In genomic region chr7:16364901-16365500, GRCm38 (mm10) we compare ENCODE assay signal across 8 mouse cellular contexts. TPM values are rescaled to one million over a fixed set of nuclear protein-coding genes. Genes with fewer than 3 reads are reported as not detected.
DNase-seq lines count a peak whose midpoint lies in the region; ATAC-seq and TF ChIP-seq lines count a peak whose summit lies in the region.
"Had no signal": no experiment of that assay in that cellular context is flagged by ENCODE, and none has a peak within 500 bp of the region (broad histone marks: within the 10 kb centered on the region; RNA-seq: fewer than 3 reads in every experiment).

No protein-coding gene starts in this region.

- peaks cover 2% of the 10 kb centered on the region for H3K4me1 ChIP-seq in ES-Bruce4 (ENCODE audit: control insufficient read depth, insufficient read depth, low read length)
- peaks cover 26% of the 10 kb centered on the region for H3K4me1 ChIP-seq in forebrain, embryonic 13.5 days
- peaks cover 20% of the 10 kb centered on the region for H3K4me1 ChIP-seq in limb, embryonic 10.5 days
- 0 out of 2 replicates have a peak, but pooled peaks cover 2% of the 10 kb centered on the region for H3K4me1 ChIP-seq in stomach, embryonic 14.5 days (ENCODE audit: control insufficient read depth, insufficient read depth, low read length)
- H3K4me1 ChIP-seq: embryonic facial prominence, embryonic 13.5 days had no signal

- no peaks in the 10 kb centered on the region for H3K27me3 ChIP-seq in ES-Bruce4 (ENCODE audit: control insufficient read depth, insufficient read depth, low read length, poor library complexity, severe bottlenecking)
- no peaks in the 10 kb centered on the region for H3K27me3 ChIP-seq in forebrain, embryonic 13.5 days
- no peaks in the 10 kb centered on the region for H3K27me3 ChIP-seq in limb, embryonic 10.5 days (ENCODE audit: low read depth, poor library complexity, severe bottlenecking)
- H3K27me3 ChIP-seq in stomach, embryonic 14.5 days (ENCODE audit: control insufficient read depth, insufficient read depth, low read length): no peaks in the 10 kb centered on the region
- H3K27me3 ChIP-seq: embryonic facial prominence, embryonic 13.5 days had no signal

- 6% methylated on average over 4 of the region's 4 CpGs for WGBS in forebrain, embryonic 13.5 days
- WGBS in limb, embryonic 10.5 days: 49% methylated on average over 4 of the region's 4 CpGs
- 48% methylated on average over 4 of the region's 4 CpGs for WGBS in stomach, embryonic 14.5 days

- no peak overlapping the region for H3K4me2 ChIP-seq in forebrain, embryonic 13.5 days
- H3K4me2 ChIP-seq in stomach, embryonic 14.5 days (replicated peaks; ENCODE audit: low read depth, low read length): no peak overlapping the region
- H3K4me2 ChIP-seq: embryonic facial prominence, embryonic 13.5 days had no signal

- H3K9ac ChIP-seq in ES-Bruce4 (ENCODE audit: low read depth, poor library complexity, severe bottlenecking): no peak overlapping the region
- no peak overlapping the region for H3K9ac ChIP-seq in forebrain, embryonic 13.5 days
- no peak overlapping the region for H3K9ac ChIP-seq in stomach, embryonic 14.5 days (replicated peaks; ENCODE audit: low read depth, low read length)
- H3K9ac ChIP-seq: embryonic facial prominence, embryonic 13.5 days had no signal

- ATAC-seq in forebrain, embryonic 13.5 days: peak; percentile 58; the same call in 1 of the 2 replicates
- no peak for ATAC-seq in stomach, embryonic 14.5 days (ENCODE audit: insufficient number of reproducible peaks, insufficient read depth, low FRiP score, low read depth)

- TF ChIP-seq POLR2A in ES-Bruce4 (IDR thresholded peaks at IDR 0.05; ENCODE audit: insufficient read depth, low read length): no peak

- H3K9me3 ChIP-seq in ES-Bruce4 (replicated peaks; ENCODE audit: control insufficient read depth, insufficient read depth, low read length, poor library complexity, severe bottlenecking): no peaks in the 10 kb centered on the region
- no peaks in the 10 kb centered on the region for H3K9me3 ChIP-seq in forebrain, embryonic 13.5 days (replicated peaks)
- no peaks in the 10 kb centered on the region for H3K9me3 ChIP-seq in limb, embryonic 10.5 days (replicated peaks)
- no peaks in the 10 kb centered on the region for H3K9me3 ChIP-seq in stomach, embryonic 14.5 days (ENCODE audit: control insufficient read depth, low read depth, low read length)
- H3K9me3 ChIP-seq: embryonic facial prominence, embryonic 13.5 days had no signal

- peaks cover 79% of the 10 kb centered on the region for H3K36me3 ChIP-seq in ES-Bruce4 (ENCODE audit: control insufficient read depth, insufficient read depth, low read length, poor library complexity, severe bottlenecking)
- H3K36me3 ChIP-seq in forebrain, embryonic 13.5 days (ENCODE audit: poor library complexity, severe bottlenecking): peaks cover 86% of the 10 kb centered on the region
- peaks cover 99% of the 10 kb centered on the region for H3K36me3 ChIP-seq in limb, embryonic 10.5 days
- peaks cover 63% of the 10 kb centered on the region for H3K36me3 ChIP-seq in stomach, embryonic 14.5 days (ENCODE audit: control insufficient read depth, insufficient read depth, low read length)

- TF ChIP-seq CTCF in ES-Bruce4 (IDR thresholded peaks at IDR 0.05; ENCODE audit: low read depth, low read length): peak; percentile 7

- DNase-seq in 3T3-L1 (ENCODE audit: low read depth, low spot score): peak; percentile 28
- no peak for DNase-seq in limb, embryonic 10.5 days (ENCODE audit: low spot score)
- DNase-seq in cerebellum, adult 8-10 months: no peak
- no peak for DNase-seq in spleen, adult 12 weeks (ENCODE audit: low spot score)

- peak overlapping the region; percentile 66; the same call in 1 of the 2 replicates for H3K27ac ChIP-seq in ES-Bruce4 (ENCODE audit: insufficient read depth, low read length)
- peak overlapping the region; percentile 63 for H3K27ac ChIP-seq in forebrain, embryonic 13.5 days
- peak overlapping the region; percentile 54; the same call in 1 of the 2 replicates for H3K27ac ChIP-seq in limb, embryonic 10.5 days
- H3K27ac ChIP-seq in stomach, embryonic 14.5 days (ENCODE audit: low read length): peak overlapping the region; percentile 33; the same call in 1 of the 2 replicates
- H3K27ac ChIP-seq: embryonic facial prominence, embryonic 13.5 days had no signal

- TF ChIP-seq EP300 in ES-Bruce4 (IDR thresholded peaks at IDR 0.05; ENCODE audit: insufficient read depth, low read depth, low read length): peak; percentile 94

- no peak overlapping the region for H3K4me3 ChIP-seq in ES-Bruce4 (ENCODE audit: low read depth, low read length)
- no peak overlapping the region for H3K4me3 ChIP-seq in forebrain, embryonic 13.5 days
- no peak overlapping the region for H3K4me3 ChIP-seq in limb, embryonic 10.5 days
- H3K4me3 ChIP-seq in stomach, embryonic 14.5 days (ENCODE audit: low read depth, low read length): no peak overlapping the region
- H3K4me3 ChIP-seq: embryonic facial prominence, embryonic 13.5 days had no signal

RNA-seq across cellular contexts. Expression of gene Sae1, which starts 22.6 kb away (rescaled TPM):
- 256 and 263 TPM in 2 replicates for polyA plus RNA-seq in ES-Bruce4 (2011; ENCODE audit: insufficient read depth, insufficient read length, low read depth, missing spikeins)
- 355 and 370 TPM in 2 replicates for polyA plus RNA-seq in forebrain, embryonic 13.5 days (2015; fragmentation: Nextera tagmentation; extraction: Ambion mirVana)
- polyA plus RNA-seq in limb, embryonic 10.5 days (2016; fragmentation: Nextera tagmentation; extraction: Ambion mirVana): 483 and 484 TPM in 2 replicates
- 266 and 292 TPM in 2 replicates for polyA plus RNA-seq in stomach, embryonic 14.5 days (2014; fragmentation: Nextera tagmentation; extraction: Ambion mirVana)

RNA-seq across cellular contexts. Expression of gene Zc3h4, which starts 35.7 kb away (rescaled TPM):
- 48.3 and 51.2 TPM in 2 replicates for polyA plus RNA-seq in ES-Bruce4 (2011; ENCODE audit: insufficient read depth, insufficient read length, low read depth, missing spikeins)
- polyA plus RNA-seq in forebrain, embryonic 13.5 days (2015; fragmentation: Nextera tagmentation; extraction: Ambion mirVana): 19.5 and 20.5 TPM in 2 replicates
- 22.9 and 24.6 TPM in 2 replicates for polyA plus RNA-seq in limb, embryonic 10.5 days (2016; fragmentation: Nextera tagmentation; extraction: Ambion mirVana)
- polyA plus RNA-seq in stomach, embryonic 14.5 days (2014; fragmentation: Nextera tagmentation; extraction: Ambion mirVana): 16.3 and 20.6 TPM in 2 replicates

RNA-seq across cellular contexts. Expression of gene Bbc3, which starts 56.8 kb away (rescaled TPM):
- polyA plus RNA-seq in ES-Bruce4 (2011; ENCODE audit: insufficient read depth, insufficient read length, low read depth, missing spikeins): 38.5 and 38.7 TPM in 2 replicates
- polyA plus RNA-seq in forebrain, embryonic 13.5 days (2015; fragmentation: Nextera tagmentation; extraction: Ambion mirVana): 10.0 and 12.2 TPM in 2 replicates
- 14.5 and 19.1 TPM in 2 replicates for polyA plus RNA-seq in limb, embryonic 10.5 days (2016; fragmentation: Nextera tagmentation; extraction: Ambion mirVana)
- 5.2 and 5.3 TPM in 2 replicates for polyA plus RNA-seq in stomach, embryonic 14.5 days (2014; fragmentation: Nextera tagmentation; extraction: Ambion mirVana)
